Mouse (Mus musculus) forebrain, embryonic 14.5 days (tissue): ENCODE results near the gene Azin2. TPM values are rescaled to one million over a fixed set of nuclear protein-coding genes. Genes with fewer than 3 reads are reported as not detected.

Experiments
- ATAC-seq: fragments of 200-750 bp; cut with Nextera tagmentation; 2 replicates; pipeline ENCODE4 v1.8.0; 2017; ENCODE audit warnings: mild to moderate bottlenecking, moderate library complexity
- DNase-seq: peaks from one replicate; pipeline ENCODE4 v3.0.0-alpha.2; 2015; ENCODE audit warnings: low spot score
- H3K27ac ChIP-seq: fragments of 300-500 bp; sonication (generic); 2 replicates; pipeline ENCODE4 v1.5.1; 2014; ENCODE audit warnings: low read depth, mild to moderate bottlenecking, control low read depth, low read length, moderate library complexity
- H3K27me3 ChIP-seq: fragments of 300-500 bp; sonication (generic); replicated peaks from 2 replicates; pipeline ENCODE4 v1.6.1; 2014; ENCODE audit warnings: low read length, control low read depth, mixed read lengths; ENCODE audit not compliant: control insufficient read depth, insufficient read depth
- H3K36me3 ChIP-seq: fragments of 300-500 bp; sonication (generic); 2 replicates; pipeline ENCODE4 v1.6.1; 2014; ENCODE audit warnings: low read length, control low read depth; ENCODE audit not compliant: control insufficient read depth, insufficient read depth
- H3K4me1 ChIP-seq: fragments of 300-500 bp; sonication (generic); 2 replicates; pipeline ENCODE4 v1.6.1; 2014; ENCODE audit warnings: antibody characterized with exemption, low read length, control low read depth; ENCODE audit not compliant: control insufficient read depth, insufficient read depth
- H3K4me2 ChIP-seq: fragments of 300-500 bp; sonication (generic); 2 replicates; pipeline ENCODE4 v1.6.1; 2014; ENCODE audit warnings: mild to moderate bottlenecking, control low read depth, low read length
- H3K4me3 ChIP-seq: fragments of 300-500 bp; sonication (generic); 2 replicates; pipeline ENCODE4 v1.5.1; 2014; ENCODE audit warnings: low read depth, low read length, control low read depth
- H3K9ac ChIP-seq: fragments of 300-500 bp; sonication (generic); 2 replicates; pipeline ENCODE4 v1.6.1; 2014; ENCODE audit warnings: mild to moderate bottlenecking, low read length, control low read depth, moderate library complexity
- H3K9me3 ChIP-seq: fragments of 300-500 bp; sonication (generic); replicated peaks from 2 replicates; pipeline ENCODE4 v1.6.1; 2016; ENCODE audit warnings: low read length, control low read depth, mixed read lengths; ENCODE audit not compliant: control insufficient read depth
- WGBS: fragments of 180-500 bp; shearing (Covaris S2); extraction: QIAGEN DNeasy Blood & Tissue Kit; methylation state at CpG from one replicate; pipeline ENCODE4 v1.1.7; 2014; 5-methylcytosine and 5-hydroxymethylcytosine counted together
- polyA plus RNA-seq: library from polyadenylated mRNA; unstranded; fragments of >200 nt; fragmentation: Nextera tagmentation; extraction: Ambion mirVana; gene quantifications from 2 replicates; pipeline ENCODE4 v1.2.1, GENCODE M21; 2014

Gene Azin2
- polyA plus RNA-seq, 1 experiment from 2014 or later = 11.7 TPM

GRCm38 (mm10) chr4:128995238-128995637, 33.0 kb upstream of the Azin2 start:
- 90% methylated on average over 7 of the region's 7 CpGs for WGBS
- Histone ChIP-seq H3K4me1 (peaks cover 11% of the 10 kb centered on the region), H3K27me3 (no peaks in the 10 kb centered on the region), H3K27ac (no peak overlapping the region), H3K4me3 (no peak overlapping the region), H3K9ac (no peak overlapping the region), H3K4me2 (no peak overlapping the region; the same call in 1 of the 2 replicates), H3K9me3 (no peaks in the 10 kb centered on the region), H3K36me3 (peaks cover 18% of the 10 kb centered on the region)
- ATAC-seq = no peak
- DNase-seq = no peak

- 2% methylated on average over 12 of the region's 12 CpGs for WGBS
- Histone ChIP-seq H3K9ac (peak overlapping the region; percentile 76), H3K36me3 (peaks cover 5% of the 10 kb centered on the region; the same call in 1 of the 2 replicates), H3K27me3 (no peaks in the 10 kb centered on the region), H3K4me1 (peaks cover 11% of the 10 kb centered on the region), H3K27ac (no peak overlapping the region), H3K4me2 (peak overlapping the region; percentile 66), H3K9me3 (no peaks in the 10 kb centered on the region), H3K4me3 (peak overlapping the region; percentile 83)
- DNase-seq = peak; percentile 67
- ATAC-seq = no peak
Measured at GRCm38 (mm10) chr4:128993675-128994074, 31.4 kb upstream of the Azin2 start.

GRCm38 (mm10) chr4:128993025-128993662, 30.9 kb upstream of the Azin2 start:
- H3K9me3 ChIP-seq = no peaks in the 10 kb centered on the region

GRCm38 (mm10) chr4:128992176-128992575, 29.9 kb upstream of the Azin2 start:
- H3K9me3 ChIP-seq = no peaks in the 10 kb centered on the region
- H3K27me3 ChIP-seq = no peaks in the 10 kb centered on the region
- no peak overlapping the region for H3K4me3 ChIP-seq
- H3K4me2 ChIP-seq = no peak overlapping the region
- H3K27ac ChIP-seq = no peak overlapping the region
- ATAC-seq (no peak), DNase-seq (no peak)
- H3K9ac ChIP-seq = no peak overlapping the region
- peaks cover 5% of the 10 kb centered on the region; the same call in 1 of the 2 replicates for H3K36me3 ChIP-seq
- 91% methylated on average over 3 of the region's 3 CpGs for WGBS
- H3K4me1 ChIP-seq = peaks cover 11% of the 10 kb centered on the region

More at GRCm38 (mm10) chr4:128993025-128993662, 30.9 kb upstream of the Azin2 start:
- Histone ChIP-seq H3K36me3 (peaks cover 5% of the 10 kb centered on the region; the same call in 1 of the 2 replicates), H3K4me3 (peak overlapping the region; percentile 83), H3K27me3 (no peaks in the 10 kb centered on the region), H3K9ac (peak overlapping the region; percentile 76), H3K27ac (peak overlapping the region; percentile 28; the same call in 1 of the 2 replicates), H3K4me1 (peaks cover 11% of the 10 kb centered on the region), H3K4me2 (peak overlapping the region; percentile 66)
- ATAC-seq (peak; percentile 100), DNase-seq (peak; percentile 98)
- WGBS = under 1% methylated on average over 49 of the region's 49 CpGs

GRCm38 (mm10) chr4:128991500-128992008, 29.3 kb upstream of the Azin2 start, which contains the start of gene Ak2:
Gene Ak2, plus strand, starts transcription at chr4:128991958.
- DNase-seq = no peak
- peaks cover 2% of the 10 kb centered on the region; the same call in 1 of the 2 replicates for H3K36me3 ChIP-seq
- H3K4me1 ChIP-seq = peaks cover 11% of the 10 kb centered on the region
- H3K4me2 ChIP-seq = peak within 1 kb of the TSS; percentile 23; the same call in 1 of the 2 replicates
- WGBS = 95% methylated on average over 9 of the region's 9 CpGs
- ATAC-seq = no peak
- H3K9ac ChIP-seq = no peak within 1 kb of the TSS
- no peaks in the 10 kb centered on the region for H3K9me3 ChIP-seq
- no peak within 1 kb of the TSS for H3K4me3 ChIP-seq
- no peaks in the 10 kb centered on the region for H3K27me3 ChIP-seq
- H3K27ac ChIP-seq = no peak within 1 kb of the TSS

GRCm38 (mm10) chr4:128989678-128990077, 27.4 kb upstream of the Azin2 start:
- no peak for DNase-seq
- peaks cover 8% of the 10 kb centered on the region for H3K4me1 ChIP-seq
- H3K27me3 ChIP-seq = no peaks in the 10 kb centered on the region
- H3K4me2 ChIP-seq = no peak overlapping the region
- no peak overlapping the region for H3K9ac ChIP-seq
- no peaks in the 10 kb centered on the region for H3K36me3 ChIP-seq
- 64% methylated on average over 11 of the region's 11 CpGs for WGBS
- no peak overlapping the region for H3K27ac ChIP-seq
- H3K4me3 ChIP-seq = no peak overlapping the region
- ATAC-seq = no peak
- H3K9me3 ChIP-seq = no peaks in the 10 kb centered on the region

- 37% methylated on average over 3 of the region's 3 CpGs for WGBS
- peaks cover 3% of the 10 kb centered on the region for H3K4me1 ChIP-seq
- no peak overlapping the region for H3K9ac ChIP-seq
- H3K36me3 ChIP-seq = no peaks in the 10 kb centered on the region
- no peak overlapping the region for H3K4me2 ChIP-seq
- H3K4me3 ChIP-seq = no peak overlapping the region
- no peak for DNase-seq
- H3K9me3 ChIP-seq = no peaks in the 10 kb centered on the region
- no peak for ATAC-seq
- H3K27ac ChIP-seq = no peak overlapping the region
- no peaks in the 10 kb centered on the region for H3K27me3 ChIP-seq
Measured at GRCm38 (mm10) chr4:128988911-128989310, 26.7 kb upstream of the Azin2 start.

GRCm38 (mm10) chr4:128984600-128984999, 22.4 kb upstream of the Azin2 start:
- Histone ChIP-seq H3K4me1 (no peaks in the 10 kb centered on the region), H3K36me3 (no peaks in the 10 kb centered on the region), H3K4me2 (no peak overlapping the region), H3K27ac (no peak overlapping the region), H3K9ac (no peak overlapping the region), H3K4me3 (no peak overlapping the region), H3K9me3 (no peaks in the 10 kb centered on the region), H3K27me3 (no peaks in the 10 kb centered on the region)
- no peak for ATAC-seq
- 85% methylated on average over 3 of the region's 3 CpGs for WGBS
- no peak for DNase-seq

GRCm38 (mm10) chr4:128983656-128984055, 21.4 kb upstream of the Azin2 start:
- Histone ChIP-seq H3K4me1 (no peaks in the 10 kb centered on the region), H3K27ac (no peak overlapping the region), H3K9ac (no peak overlapping the region), H3K4me2 (no peak overlapping the region), H3K27me3 (no peaks in the 10 kb centered on the region), H3K9me3 (no peaks in the 10 kb centered on the region), H3K4me3 (no peak overlapping the region), H3K36me3 (no peaks in the 10 kb centered on the region)
- DNase-seq (no peak), ATAC-seq (no peak)
- 61% methylated on average over 2 of the region's 2 CpGs for WGBS
